Mouse (Mus musculus) liver, embryonic 13.5 days (tissue): ENCODE results near the gene Gm49325. TPM values are rescaled to one million over a fixed set of nuclear protein-coding genes. Genes with fewer than 3 reads are reported as not detected.

Source experiments
- ATAC-seq: fragments of 200-750 bp; cut with Nextera tagmentation; 2 replicates; pipeline ENCODE4 v1.8.0; 2017; ENCODE audit warnings: low read depth, mild to moderate bottlenecking, moderate number of reproducible peaks, moderate library complexity
- DNase-seq: peaks from one replicate; pipeline ENCODE4 v3.0.0; 2022
- H3K27ac ChIP-seq: fragments of 300-500 bp; sonication (generic); 2 replicates; pipeline ENCODE4 v1.5.1; 2015; ENCODE audit warnings: moderate library complexity, mild to moderate bottlenecking, inconsistent platforms
- H3K27me3 ChIP-seq: fragments of 300-500 bp; sonication (generic); 2 replicates; pipeline ENCODE4 v1.6.1; 2015; ENCODE audit warnings: mild to moderate bottlenecking, inconsistent platforms
- H3K36me3 ChIP-seq: fragments of 300-500 bp; sonication (generic); 2 replicates; pipeline ENCODE4 v1.6.1; 2015; ENCODE audit warnings: mild to moderate bottlenecking, inconsistent platforms
- H3K4me1 ChIP-seq: fragments of 300-500 bp; sonication (generic); replicated peaks from 2 replicates; pipeline ENCODE4 v1.6.1; 2015; ENCODE audit warnings: inconsistent platforms
- H3K4me2 ChIP-seq: fragments of 300-500 bp; sonication (generic); 2 replicates; pipeline ENCODE4 v1.6.1; 2015; ENCODE audit warnings: inconsistent platforms, mild to moderate bottlenecking, moderate library complexity
- H3K4me3 ChIP-seq: fragments of 300-500 bp; sonication (generic); replicated peaks from 2 replicates; pipeline ENCODE4 v1.5.1; 2015; ENCODE audit warnings: mild to moderate bottlenecking, inconsistent platforms
- H3K9ac ChIP-seq: fragments of 300-500 bp; sonication (generic); 2 replicates; pipeline ENCODE4 v1.6.1; 2015; ENCODE audit warnings: mild to moderate bottlenecking, inconsistent platforms
- H3K9me3 ChIP-seq: fragments of 300-500 bp; sonication (generic); replicated peaks from 2 replicates; pipeline ENCODE4 v1.6.1; 2016; ENCODE audit warnings: inconsistent platforms
- WGBS: fragments of 180-500 bp; shearing (Covaris S2); methylation state at CpG from one replicate; pipeline ENCODE4 v1.1.7; 2015; ENCODE audit not compliant: insufficient replicate concordance; 5-methylcytosine and 5-hydroxymethylcytosine counted together
- polyA plus RNA-seq: library from polyadenylated mRNA; unstranded; fragments of >200 nt; fragmentation: Nextera tagmentation; extraction: Ambion mirVana; gene quantifications from 2 replicates; pipeline ENCODE4 v1.2.1, GENCODE M21; 2015

The Gm49325 gene
- polyA plus RNA-seq, 1 experiment from 2014 or later, result 1.1 TPM

GRCm38 (mm10) chr10:77610221-77610961 is 4.4 kb downstream of the Gm49325 start:
- Histone ChIP-seq H3K4me1 (peaks cover 65% of the 10 kb centered on the region), H3K27me3 (no peaks in the 10 kb centered on the region), H3K4me2 (no peak overlapping the region), H3K36me3 (peaks cover 75% of the 10 kb centered on the region), H3K9ac (peak overlapping the region; percentile 26; the same call in 1 of the 2 replicates), H3K9me3 (no peaks in the 10 kb centered on the region), H3K27ac (peak overlapping the region; percentile 45; the same call in 1 of the 2 replicates), H3K4me3 (no peak overlapping the region)
- DNase-seq (no peak), ATAC-seq (no peak; the same call in 1 of the 2 replicates)
- WGBS, result 70% methylated on average over 8 of the region's 8 CpGs

- 57% methylated on average over 3 of the region's 3 CpGs for WGBS
- Histone ChIP-seq H3K4me3 (no peak overlapping the region), H3K27me3 (no peaks in the 10 kb centered on the region), H3K27ac (peak overlapping the region; percentile 45), H3K4me2 (no peak overlapping the region), H3K4me1 (peaks cover 48% of the 10 kb centered on the region), H3K36me3 (peaks cover 94% of the 10 kb centered on the region), H3K9me3 (no peaks in the 10 kb centered on the region), H3K9ac (0 out of 2 replicates have a peak overlapping the region, but pooled peaks have one; percentile 1)
- ATAC-seq, result no peak
- no peak for DNase-seq
These were observed 7.4 kb downstream of the Gm49325 start for GRCm38 (mm10) chr10:77613409-77613808.

- no peak overlapping the region for H3K9ac ChIP-seq
- H3K4me2 ChIP-seq, result no peak overlapping the region
- no peaks in the 10 kb centered on the region for H3K9me3 ChIP-seq
- DNase-seq (no peak), ATAC-seq (no peak)
- no peaks in the 10 kb centered on the region for H3K27me3 ChIP-seq
- 83% methylated on average over 8 of the region's 8 CpGs for WGBS
- no peak overlapping the region for H3K4me3 ChIP-seq
- H3K27ac ChIP-seq, result no peak overlapping the region
- H3K36me3 ChIP-seq, result peaks cover 80% of the 10 kb centered on the region
- H3K4me1 ChIP-seq, result peaks cover 31% of the 10 kb centered on the region
These were observed 9.7 kb downstream of the Gm49325 start for GRCm38 (mm10) chr10:77615647-77616046.

- Histone ChIP-seq H3K36me3 (peaks cover 75% of the 10 kb centered on the region), H3K4me3 (no peak overlapping the region), H3K27me3 (no peaks in the 10 kb centered on the region), H3K9me3 (no peaks in the 10 kb centered on the region), H3K4me1 (peaks cover 32% of the 10 kb centered on the region), H3K9ac (no peak overlapping the region), H3K4me2 (no peak overlapping the region), H3K27ac (peak overlapping the region; percentile 29; the same call in 1 of the 2 replicates)
- no peak for DNase-seq
- 86% methylated on average over 9 of the region's 9 CpGs for WGBS
- ATAC-seq, result no peak
These were observed 10.2 kb downstream of the Gm49325 start for GRCm38 (mm10) chr10:77616166-77616565.

GRCm38 (mm10) chr10:77616926-77617325 is 10.9 kb downstream of the Gm49325 start:
- peaks cover 33% of the 10 kb centered on the region for H3K4me1 ChIP-seq
- 80% methylated on average over 7 of the region's 7 CpGs for WGBS
- H3K4me3 ChIP-seq, result no peak overlapping the region
- H3K4me2 ChIP-seq, result no peak overlapping the region
- H3K27me3 ChIP-seq, result no peaks in the 10 kb centered on the region
- H3K36me3 ChIP-seq, result peaks cover 67% of the 10 kb centered on the region
- ATAC-seq (no peak), DNase-seq (no peak)
- H3K9me3 ChIP-seq, result no peaks in the 10 kb centered on the region
- H3K27ac ChIP-seq, result no peak overlapping the region; the same call in 1 of the 2 replicates
- H3K9ac ChIP-seq, result no peak overlapping the region

GRCm38 (mm10) chr10:77621546-77621945 is 15.5 kb downstream of the Gm49325 start:
- 65% methylated on average over 8 of the region's 8 CpGs for WGBS
- H3K4me3 ChIP-seq, result peak overlapping the region; percentile 92
- no peaks in the 10 kb centered on the region for H3K27me3 ChIP-seq
- DNase-seq (no peak), ATAC-seq (no peak; the same call in 1 of the 2 replicates)
- peak overlapping the region; percentile 97 for H3K9ac ChIP-seq
- H3K4me2 ChIP-seq, result peak overlapping the region; percentile 89
- no peaks in the 10 kb centered on the region for H3K9me3 ChIP-seq
- H3K4me1 ChIP-seq, result peaks cover 56% of the 10 kb centered on the region
- peaks cover 40% of the 10 kb centered on the region for H3K36me3 ChIP-seq
- peak overlapping the region; percentile 95 for H3K27ac ChIP-seq

- WGBS, result under 1% methylated on average over 96 of the region's 96 CpGs
- Histone ChIP-seq H3K4me2 (peak within 1 kb of the TSS; percentile 89), H3K4me3 (peak within 1 kb of the TSS; percentile 92), H3K27ac (peak within 1 kb of the TSS; percentile 95), H3K4me1 (peaks cover 60% of the 10 kb centered on the region), H3K9me3 (no peaks in the 10 kb centered on the region), H3K9ac (peak within 1 kb of the TSS; percentile 97), H3K36me3 (peaks cover 35% of the 10 kb centered on the region), H3K27me3 (no peaks in the 10 kb centered on the region)
- peak; percentile 91 for ATAC-seq
- peak; percentile 91 for DNase-seq
These were observed 16.3 kb downstream of the Gm49325 start, which contains the start of gene Ube2g2 for GRCm38 (mm10) chr10:77622055-77622988. Gene Ube2g2 (plus strand): TSS chr10:77622275.

- ATAC-seq (no peak), DNase-seq (no peak)
- 13% methylated on average over 8 of the region's 8 CpGs for WGBS
These were observed 17.1 kb downstream of the Gm49325 start for GRCm38 (mm10) chr10:77623069-77623492.

GRCm38 (mm10) chr10:77623639-77624400 is 17.8 kb downstream of the Gm49325 start:
- Histone ChIP-seq H3K27ac (peak overlapping the region; percentile 34; the same call in 1 of the 2 replicates), H3K9me3 (no peaks in the 10 kb centered on the region), H3K4me1 (peaks cover 53% of the 10 kb centered on the region), H3K9ac (peak overlapping the region; percentile 97), H3K36me3 (peaks cover 27% of the 10 kb centered on the region), H3K4me3 (peak overlapping the region; percentile 92), H3K4me2 (peak overlapping the region; percentile 89), H3K27me3 (no peaks in the 10 kb centered on the region)
- WGBS, result 81% methylated on average over 10 of the region's 10 CpGs
- ATAC-seq (no peak), DNase-seq (no peak)

More at GRCm38 (mm10) chr10:77623069-77623492, 17.1 kb downstream of the Gm49325 start:
- Histone ChIP-seq H3K27me3 (no peaks in the 10 kb centered on the region), H3K4me1 (peaks cover 57% of the 10 kb centered on the region), H3K4me3 (peak overlapping the region; percentile 92), H3K27ac (peak overlapping the region; percentile 87), H3K9ac (peak overlapping the region; percentile 97), H3K4me2 (peak overlapping the region; percentile 89), H3K9me3 (no peaks in the 10 kb centered on the region), H3K36me3 (peaks cover 29% of the 10 kb centered on the region)

- Histone ChIP-seq H3K27me3 (no peaks in the 10 kb centered on the region), H3K9ac (0 out of 2 replicates have a peak overlapping the region, but pooled peaks have one; percentile 97), H3K4me2 (peak overlapping the region; percentile 89), H3K36me3 (peaks cover 30% of the 10 kb centered on the region; the same call in 1 of the 2 replicates), H3K4me1 (peaks cover 53% of the 10 kb centered on the region), H3K4me3 (no peak overlapping the region; the same call in 1 of the 2 replicates), H3K27ac (peak overlapping the region; percentile 34; the same call in 1 of the 2 replicates), H3K9me3 (no peaks in the 10 kb centered on the region)
- ATAC-seq, result no peak
- WGBS, result 69% methylated on average over 7 of the region's 7 CpGs
- DNase-seq, result no peak
These were observed 18.6 kb downstream of the Gm49325 start for GRCm38 (mm10) chr10:77624570-77624995.
